Mouse (Mus musculus) liver, embryonic 14.5 days (tissue): ENCODE data around the gene C3. TPM values are rescaled to one million over a fixed set of nuclear protein-coding genes. Genes with fewer than 3 reads are reported as not detected.

Source experiments
- ATAC-seq: fragments of 200-750 bp; cut with Nextera tagmentation; 2 replicates; pipeline ENCODE4 v1.8.0; 2017; ENCODE audit warnings: moderate number of reproducible peaks, mild to moderate bottlenecking, moderate library complexity; ENCODE audit not compliant: insufficient read depth
- DNase-seq, 3 experiments: peaks; one replicate each; pipeline ENCODE4 v3.0.0-alpha.2; 2012 to 2013; ENCODE audit warnings: low read depth in 3 of 3, low spot score in 3 of 3
- H3K27ac ChIP-seq: fragments of 300-500 bp; sonication (generic); 2 replicates; pipeline ENCODE4 v1.5.1; 2014; ENCODE audit warnings: moderate library complexity, mild to moderate bottlenecking, control low read depth, inconsistent platforms
- H3K27me3 ChIP-seq: fragments of 300-500 bp; sonication (generic); 2 replicates; pipeline ENCODE4 v1.6.1; 2014; ENCODE audit warnings: mild to moderate bottlenecking, low read length, moderate library complexity; ENCODE audit not compliant: control insufficient read depth, insufficient read depth
- H3K36me3 ChIP-seq: fragments of 300-500 bp; sonication (generic); replicated peaks from 2 replicates; pipeline ENCODE4 v1.6.1; 2014; ENCODE audit warnings: low read depth; ENCODE audit not compliant: control insufficient read depth, insufficient read depth
- H3K4me1 ChIP-seq, 2 experiments: fragments of 200-500 bp in 1 of 2; fragments of 300-500 bp in 1 of 2; sonication (generic) in 1 of 2; replicated peaks; 2 replicates each; pipeline ENCODE4 v1.6.1; 2012 to 2014; ENCODE audit warnings: antibody characterized with exemption in 1 of 2, inconsistent platforms in 1 of 2, low read length in 1 of 2; ENCODE audit not compliant: control insufficient read depth in 2 of 2, insufficient read depth in 2 of 2
- H3K4me2 ChIP-seq: fragments of 300-500 bp; sonication (generic); 2 replicates; pipeline ENCODE4 v1.6.1; 2014; ENCODE audit warnings: low read depth, mild to moderate bottlenecking, control low read depth, moderate library complexity
- H3K4me3 ChIP-seq, 2 experiments: fragments of 200-500 bp in 1 of 2; fragments of 300-500 bp in 1 of 2; sonication (generic) in 1 of 2; 2 replicates each; pipeline ENCODE4 v1.5.1; 2012 to 2014; ENCODE audit warnings: low read depth in 2 of 2, low read length in 2 of 2, mild to moderate bottlenecking in 2 of 2, control low read depth in 1 of 2, inconsistent platforms in 1 of 2, moderate library complexity in 1 of 2; ENCODE audit not compliant: insufficient read depth in 1 of 2
- H3K9ac ChIP-seq: fragments of 300-500 bp; sonication (generic); replicated peaks from 2 replicates; pipeline ENCODE4 v1.6.1; 2014; ENCODE audit warnings: mild to moderate bottlenecking, control low read depth, moderate library complexity
- H3K9me3 ChIP-seq: fragments of 300-500 bp; sonication (generic); 2 replicates; pipeline ENCODE4 v1.6.1; 2016; ENCODE audit warnings: low read length, mixed read lengths; ENCODE audit not compliant: control insufficient read depth
- CTCF ChIP-seq: IDR thresholded peaks from 2 replicates; pipeline ENCODE4 v1.5.1; 2016; ENCODE audit warnings: antibody characterized with exemption, low read depth, control low read depth
- EP300 ChIP-seq: IDR thresholded peaks from 2 replicates; pipeline ENCODE4 v1.6.1; 2016; ENCODE audit warnings: antibody characterized with exemption, low read depth
- WGBS: fragments of 180-500 bp; shearing (Covaris S2); extraction: QIAGEN DNeasy Blood & Tissue Kit; methylation state at CpG from one replicate; pipeline ENCODE4 v1.1.7; 2014; ENCODE audit not compliant: insufficient replicate concordance; 5-methylcytosine and 5-hydroxymethylcytosine counted together
- polyA plus RNA-seq, 2 experiments: library from polyadenylated mRNA; depleted of rRNA in 1 of 2; stranded (reverse) in 1 of 2; unstranded in 1 of 2; fragments of >200 nt; fragmentation: Nextera tagmentation in 1 of 2; extraction: Ambion mirVana in 1 of 2; gene quantifications; 2 replicates each; pipeline versions ENCODE4 v1.2.1 to v1.2.3; 2012 to 2014

Gene C3
- polyA plus RNA-seq, 2 experiments: 205 to 240 TPM

GRCm38 (mm10) chr17:57223313-57223712 is 4.6 kb downstream of the C3 start:
- WGBS: 32% methylated on average over 9 of the region's 9 CpGs
- ATAC-seq (no peak), DNase-seq (no peak)
- Histone ChIP-seq H3K27ac (no peak overlapping the region), H3K27me3 (no peaks in the 10 kb centered on the region), H3K9ac (no peak overlapping the region), H3K9me3 (no peaks in the 10 kb centered on the region), H3K4me1 (peaks cover 0 to 2% of the 10 kb centered on the region in 2 experiments; a peak in 1 of 4 replicates), H3K4me2 (no peak overlapping the region), H3K4me3 (no peak overlapping the region), H3K36me3 (no peaks in the 10 kb centered on the region)
- TF ChIP-seq CTCF (no peak), EP300 (no peak)

GRCm38 (mm10) chr17:57221911-57222310 is 6.0 kb downstream of the C3 start:
- DNase-seq: no peak
- no peak overlapping the region for H3K4me2 ChIP-seq
- no peak overlapping the region for H3K4me3 ChIP-seq
- H3K36me3 ChIP-seq: no peaks in the 10 kb centered on the region
- no peaks in the 10 kb centered on the region for H3K4me1 ChIP-seq
- whole genome bisulfite sequencing: 44% methylated on average over 4 of the region's 4 CpGs
- no peak for ATAC-seq
- no peaks in the 10 kb centered on the region for H3K27me3 ChIP-seq
- H3K9ac ChIP-seq: no peak overlapping the region
- no peak overlapping the region for H3K27ac ChIP-seq
- no peaks in the 10 kb centered on the region for H3K9me3 ChIP-seq
- TF ChIP-seq CTCF (no peak), EP300 (no peak)

GRCm38 (mm10) chr17:57219884-57220207 is 8.1 kb downstream of the C3 start:
- ATAC-seq: no peak
- TF ChIP-seq CTCF (peak; percentile 44; the same call in 1 of the 2 replicates), EP300 (no peak)
- WGBS: 13% methylated on average over 3 of the region's 3 CpGs

GRCm38 (mm10) chr17:57219167-57219883 is 8.6 kb downstream of the C3 start:
- Histone ChIP-seq H3K4me3 (no peak overlapping the region), H3K36me3 (no peaks in the 10 kb centered on the region), H3K4me1 (no peaks in the 10 kb centered on the region), H3K9ac (no peak overlapping the region), H3K9me3 (no peaks in the 10 kb centered on the region), H3K27me3 (no peaks in the 10 kb centered on the region), H3K4me2 (no peak overlapping the region), H3K27ac (no peak overlapping the region)
- ATAC-seq: no peak
- no peak for DNase-seq
- TF ChIP-seq CTCF: peak; percentile 89
- TF ChIP-seq EP300: no peak
- 22% methylated on average over 11 of the region's 11 CpGs for WGBS

More at GRCm38 (mm10) chr17:57219884-57220207, 8.1 kb downstream of the C3 start:
- no peak for DNase-seq
- no peaks in the 10 kb centered on the region for H3K9me3 ChIP-seq
- H3K4me3 ChIP-seq: no peak overlapping the region
- no peaks in the 10 kb centered on the region for H3K36me3 ChIP-seq
- H3K27ac ChIP-seq: no peak overlapping the region
- H3K9ac ChIP-seq: no peak overlapping the region
- H3K4me2 ChIP-seq: no peak overlapping the region
- H3K27me3 ChIP-seq: no peaks in the 10 kb centered on the region
- H3K4me1 ChIP-seq: no peaks in the 10 kb centered on the region

GRCm38 (mm10) chr17:57218335-57218900 is 9.5 kb downstream of the C3 start:
- Histone ChIP-seq H3K9me3 (no peaks in the 10 kb centered on the region), H3K27me3 (no peaks in the 10 kb centered on the region), H3K27ac (no peak overlapping the region), H3K4me2 (no peak overlapping the region), H3K4me1 (no peaks in the 10 kb centered on the region), H3K4me3 (no peak overlapping the region), H3K36me3 (no peaks in the 10 kb centered on the region), H3K9ac (no peak overlapping the region)
- no peak for ATAC-seq
- TF ChIP-seq CTCF: no peak
- TF ChIP-seq EP300: no peak
- no peak for DNase-seq
- 64% methylated on average over 12 of the region's 12 CpGs for WGBS
